ENCODE assay signal across 16 mouse cellular contexts in the genomic region with DNA sequence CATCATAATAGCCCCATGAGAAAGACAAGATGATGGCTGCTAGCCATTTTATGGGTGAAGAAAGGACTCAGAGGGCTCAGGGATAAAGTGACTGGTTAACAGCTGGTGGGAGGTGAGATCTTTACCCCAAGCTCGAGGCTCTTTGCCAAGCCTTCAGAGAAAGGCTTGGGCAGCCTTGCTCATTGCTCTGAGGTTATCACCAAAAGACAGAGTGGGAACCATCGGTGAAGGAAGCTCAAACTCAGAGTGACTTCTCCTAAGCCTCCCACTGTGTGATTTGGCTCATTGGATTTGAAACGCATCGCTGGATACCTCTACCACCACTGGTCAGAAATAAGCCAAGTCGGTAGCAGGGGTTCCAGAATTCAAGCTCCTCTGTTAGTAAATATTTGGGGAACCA. TPM values are rescaled to one million over a fixed set of nuclear protein-coding genes. Genes with fewer than 3 reads are reported as not detected.
DNase-seq lines count a peak whose midpoint lies in the region; ATAC-seq and TF ChIP-seq lines count a peak whose summit lies in the region.
"Had no signal": no experiment of that assay in that cellular context is flagged by ENCODE, and none has a peak within 500 bp of the region (broad histone marks: within the 10 kb centered on the region; RNA-seq: fewer than 3 reads in every experiment).

No protein-coding gene starts in this region.

- H3K27me3 ChIP-seq in hindbrain, embryonic 10.5 days (ENCODE audit: insufficient read depth, poor library complexity, severe bottlenecking) = peaks cover 25% of the 10 kb centered on the region
- no peaks in the 10 kb centered on the region for H3K27me3 ChIP-seq in hindbrain, embryonic 14.5 days (ENCODE audit: control insufficient read depth, insufficient read depth, low read length)
- no peaks in the 10 kb centered on the region for H3K27me3 ChIP-seq in myocyte (ENCODE audit: control insufficient read depth, insufficient read depth, insufficient read length)
- H3K27me3 ChIP-seq in kidney, embryonic 15.5 days = no peaks in the 10 kb centered on the region
- H3K27me3 ChIP-seq: intestine, embryonic 15.5 days; limb, embryonic 15.5 days; liver, embryonic 13.5 days; stomach, embryonic 15.5 days had no signal

- ATAC-seq in hindbrain, embryonic 14.5 days (ENCODE audit: low FRiP score) = no peak
- no peak for ATAC-seq in kidney, embryonic 15.5 days (replicated peaks; ENCODE audit: low FRiP score)
- ATAC-seq: activated CD4-positive, CD25-positive, alpha-beta regulatory T cell, adult 4 months; hindbrain, postnatal 0 days had no signal

- DNase-seq in embryo, embryonic 10.5 days (ENCODE audit: low spot score) = peak; percentile 16
- no peak for DNase-seq in embryo, embryonic 9.5 days (ENCODE audit: extremely low spot score)
- DNase-seq in hindbrain, embryonic 10.5 days (ENCODE audit: low spot score) = no peak
- no peak for DNase-seq in hindbrain, embryonic 14.5 days (ENCODE audit: low spot score)
- peak; percentile 34 for DNase-seq in Muller cell, postnatal 12 days (ENCODE audit: inconsistent ontology term)
- DNase-seq: liver, embryonic 13.5 days had no signal

- H3K9me3 ChIP-seq in hindbrain, embryonic 10.5 days = no peaks in the 10 kb centered on the region
- no peaks in the 10 kb centered on the region for H3K9me3 ChIP-seq in hindbrain, embryonic 14.5 days (ENCODE audit: control insufficient read depth, low read length)
- no peaks in the 10 kb centered on the region for H3K9me3 ChIP-seq in kidney, embryonic 15.5 days (replicated peaks)
- H3K9me3 ChIP-seq: intestine, embryonic 15.5 days; limb, embryonic 15.5 days; liver, embryonic 13.5 days; stomach, embryonic 15.5 days had no signal

- no peaks in the 10 kb centered on the region for H3K36me3 ChIP-seq in hindbrain, embryonic 10.5 days
- no peaks in the 10 kb centered on the region for H3K36me3 ChIP-seq in hindbrain, embryonic 14.5 days (replicated peaks; ENCODE audit: control insufficient read depth, insufficient read depth)
- H3K36me3 ChIP-seq in myocyte (ENCODE audit: control insufficient read depth, insufficient read depth) = no peaks in the 10 kb centered on the region
- no peaks in the 10 kb centered on the region for H3K36me3 ChIP-seq in kidney, embryonic 15.5 days
- H3K36me3 ChIP-seq: intestine, embryonic 15.5 days; limb, embryonic 15.5 days; liver, embryonic 13.5 days; stomach, embryonic 15.5 days had no signal

- no peak overlapping the region for H3K4me3 ChIP-seq in hindbrain, embryonic 10.5 days
- no peak overlapping the region for H3K4me3 ChIP-seq in hindbrain, embryonic 14.5 days (replicated peaks; ENCODE audit: low read length)
- H3K4me3 ChIP-seq in myocyte = no peak overlapping the region
- H3K4me3 ChIP-seq in kidney, embryonic 15.5 days (replicated peaks) = no peak overlapping the region
- H3K4me3 ChIP-seq: gastrocnemius, adult 2 months; intestine, embryonic 15.5 days; limb, embryonic 15.5 days; liver, embryonic 13.5 days had no signal

- no peaks in the 10 kb centered on the region for H3K79me2 ChIP-seq in myocyte (ENCODE audit: control insufficient read depth, insufficient read depth)

- no peak for TF ChIP-seq POLR2A in myocyte (IDR thresholded peaks at IDR 0.05; ENCODE audit: insufficient read length, low read depth)

- no peak overlapping the region for H3K4me2 ChIP-seq in hindbrain, embryonic 14.5 days (replicated peaks)
- peak overlapping the region; percentile 48 for H3K4me2 ChIP-seq in myocyte (ENCODE audit: low read depth)
- no peak overlapping the region for H3K4me2 ChIP-seq in kidney, embryonic 15.5 days

- H3K4me1 ChIP-seq in hindbrain, embryonic 10.5 days (replicated peaks) = peaks cover 21% of the 10 kb centered on the region
- H3K4me1 ChIP-seq in hindbrain, embryonic 14.5 days (replicated peaks; ENCODE audit: control insufficient read depth, insufficient read depth, low read length) = no peaks in the 10 kb centered on the region; the same call in 1 of the 2 replicates
- peaks cover 16% of the 10 kb centered on the region; the same call in 1 of the 2 replicates for H3K4me1 ChIP-seq in kidney, embryonic 15.5 days
- H3K4me1 ChIP-seq: intestine, embryonic 15.5 days; limb, embryonic 15.5 days; liver, embryonic 13.5 days had no signal

- no peak overlapping the region for H3ac ChIP-seq in myocyte (ENCODE audit: control insufficient read depth, insufficient read length)

- H3K27ac ChIP-seq in hindbrain, embryonic 10.5 days = peak overlapping the region; percentile 83
- no peak overlapping the region for H3K27ac ChIP-seq in hindbrain, embryonic 14.5 days
- H3K27ac ChIP-seq in kidney, embryonic 15.5 days = no peak overlapping the region
- H3K27ac ChIP-seq: gastrocnemius, adult 2 months; hindbrain, postnatal 0 days; intestine, embryonic 15.5 days; kidney, postnatal 0 days; limb, embryonic 15.5 days; liver, embryonic 13.5 days; macrophage had no signal

- 24% methylated on average over 5 of the region's 5 CpGs for WGBS in hindbrain, embryonic 10.5 days
- 17% methylated on average over 5 of the region's 5 CpGs for WGBS in hindbrain, embryonic 14.5 days
- WGBS in kidney, embryonic 15.5 days = 38% methylated on average over 5 of the region's 5 CpGs

- no peak overlapping the region for H3K9ac ChIP-seq in hindbrain, embryonic 14.5 days
- no peak overlapping the region for H3K9ac ChIP-seq in kidney, embryonic 15.5 days
- H3K9ac ChIP-seq: intestine, embryonic 15.5 days; limb, embryonic 15.5 days; liver, embryonic 13.5 days; stomach, embryonic 15.5 days had no signal

TF ChIP-seq in myocyte, 11 proteins besides CTCF, POLR2A, EP300 and RAD21:
- TF ChIP-seq TCF3 (IDR thresholded peaks at IDR 0.05; ENCODE audit: insufficient read length, low read depth) (no peak), MYOD1 (IDR thresholded peaks at IDR 0.05; ENCODE audit: control insufficient read depth in 1 of 3, insufficient read length in 2 of 3, low read depth in 2 of 3) (peak in 1 of 3 experiments; percentile 3)

RNA-seq across cellular contexts. Expression of a gene that starts 19.1 kb away (rescaled TPM):
- 22.1 and 24.5 TPM in 2 replicates for polyA plus RNA-seq in hindbrain, embryonic 10.5 days (2016; fragmentation: Nextera tagmentation; extraction: Ambion mirVana)
- polyA plus RNA-seq in hindbrain, embryonic 14.5 days (2014; fragmentation: Nextera tagmentation; extraction: Ambion mirVana) = 37.5 and 38.1 TPM in 2 replicates
- polyA plus RNA-seq in myocyte (2012; fragmentation: generic; extraction: Trizol) = 10.9 TPM
- 36.4 and 42.7 TPM in 2 replicates for polyA plus RNA-seq in kidney, embryonic 15.5 days (2015; fragmentation: Nextera tagmentation; extraction: Ambion mirVana)

Comparison
In these comparisons a context has a peak if more than half of its experiments do, and no peak if none do; other contexts are left out.
1. DNase-seq: peak in embryo, embryonic 10.5 days (single experiment) and Muller cell, postnatal 12 days (single experiment); none in embryo, embryonic 9.5 days (single experiment), hindbrain, embryonic 10.5 days (single experiment) and hindbrain, embryonic 14.5 days (single experiment).